Mouse (Mus musculus) midbrain, embryonic 13.5 days (tissue): Measurements from ENCODE around the gene Ltb4r2. TPM values are rescaled to one million over a fixed set of nuclear protein-coding genes. Genes with fewer than 3 reads are reported as not detected.

Experiments
- ATAC-seq: fragments of 200-750 bp; cut with Nextera tagmentation; 2 replicates; pipeline ENCODE4 v1.8.0; 2017; ENCODE audit warnings: mild to moderate bottlenecking, moderate TSS enrichment, moderate library complexity
- H3K27ac ChIP-seq: fragments of 300-500 bp; sonication (generic); 2 replicates; pipeline ENCODE4 v1.5.1; 2015; ENCODE audit warnings: inconsistent platforms, mild to moderate bottlenecking, moderate library complexity
- H3K27me3 ChIP-seq: fragments of 300-500 bp; sonication (generic); 2 replicates; pipeline ENCODE4 v1.6.1; 2015; ENCODE audit warnings: mild to moderate bottlenecking, inconsistent platforms
- H3K36me3 ChIP-seq: fragments of 300-500 bp; sonication (generic); 2 replicates; pipeline ENCODE4 v1.6.1; 2015; ENCODE audit warnings: mild to moderate bottlenecking, inconsistent platforms
- H3K4me1 ChIP-seq: fragments of 300-500 bp; sonication (generic); replicated peaks from 2 replicates; pipeline ENCODE4 v1.6.1; 2015; ENCODE audit warnings: inconsistent platforms
- H3K4me2 ChIP-seq: fragments of 300-500 bp; sonication (generic); replicated peaks from 2 replicates; pipeline ENCODE4 v1.6.1; 2015; ENCODE audit warnings: moderate library complexity, mild to moderate bottlenecking, inconsistent platforms
- H3K4me3 ChIP-seq: fragments of 300-500 bp; sonication (generic); replicated peaks from 2 replicates; pipeline ENCODE4 v1.5.1; 2015; ENCODE audit warnings: mild to moderate bottlenecking, inconsistent platforms
- H3K9ac ChIP-seq: fragments of 300-500 bp; sonication (generic); replicated peaks from 2 replicates; pipeline ENCODE4 v1.6.1; 2015; ENCODE audit warnings: mild to moderate bottlenecking, inconsistent platforms
- H3K9me3 ChIP-seq: fragments of 300-500 bp; sonication (generic); 2 replicates; pipeline ENCODE4 v1.6.1; 2016; ENCODE audit warnings: mild to moderate bottlenecking, inconsistent platforms
- whole genome bisulfite sequencing: fragments of 180-500 bp; shearing (Covaris S2); methylation state at CpG from one replicate; pipeline ENCODE4 v1.1.7; 2015; 5-methylcytosine and 5-hydroxymethylcytosine counted together
- polyA plus RNA-seq: library from polyadenylated mRNA; unstranded; fragments of >200 nt; fragmentation: Nextera tagmentation; extraction: Ambion mirVana; gene quantifications from 2 replicates; pipeline ENCODE4 v1.2.1, GENCODE M21; 2015

The Ltb4r2 gene
- polyA plus RNA-seq, 1 experiment from 2014 or later = 0.28 TPM

- H3K9ac ChIP-seq = no peak overlapping the region
- no peak overlapping the region for H3K27ac ChIP-seq
- WGBS = 22% methylated on average over 6 of the region's 6 CpGs
- H3K36me3 ChIP-seq = no peaks in the 10 kb centered on the region
- H3K9me3 ChIP-seq = no peaks in the 10 kb centered on the region
- H3K4me2 ChIP-seq = no peak overlapping the region
- H3K4me3 ChIP-seq = no peak overlapping the region
- H3K27me3 ChIP-seq = peaks cover 89% of the 10 kb centered on the region
- peaks cover 28% of the 10 kb centered on the region for H3K4me1 ChIP-seq
- ATAC-seq = no peak
Observed at GRCm38 (mm10) chr14:55785195-55785594, 24.0 kb downstream of the Ltb4r2 start.

DNA sequence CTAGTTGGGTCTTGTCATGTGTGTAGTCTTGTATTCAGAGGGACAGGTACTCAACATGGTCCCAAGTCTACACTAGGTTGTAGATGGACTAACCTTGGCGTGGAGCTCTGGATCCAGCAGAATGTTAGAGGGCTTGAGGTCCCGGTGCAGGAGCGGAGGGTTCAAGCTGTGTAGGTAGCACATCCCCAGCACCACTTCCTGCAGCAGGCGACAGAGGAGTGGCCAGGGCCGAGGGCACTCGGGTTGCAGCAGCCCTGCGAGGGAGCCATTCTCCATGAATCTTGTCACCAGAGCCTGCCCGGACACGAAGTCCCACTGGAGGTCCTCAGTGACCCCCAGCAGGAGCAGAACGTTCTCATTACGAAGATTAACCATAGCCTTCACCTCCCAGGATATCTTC, 26.5 kb downstream of the Ltb4r2 start:
- Histone ChIP-seq H3K36me3 (no peaks in the 10 kb centered on the region), H3K9me3 (no peaks in the 10 kb centered on the region), H3K9ac (no peak overlapping the region), H3K4me3 (no peak overlapping the region), H3K4me2 (no peak overlapping the region), H3K4me1 (peaks cover 19% of the 10 kb centered on the region), H3K27me3 (peaks cover 84% of the 10 kb centered on the region), H3K27ac (no peak overlapping the region)
- no peak for ATAC-seq
- WGBS = 36% methylated on average over 11 of the region's 11 CpGs

- 7% methylated on average over 40 of the region's 40 CpGs for WGBS
- ATAC-seq = no peak
- H3K36me3 ChIP-seq = no peaks in the 10 kb centered on the region
- peaks cover 14% of the 10 kb centered on the region for H3K4me1 ChIP-seq
- peaks cover 77% of the 10 kb centered on the region for H3K27me3 ChIP-seq
- peak within 1 kb of the TSS; percentile 33; the same call in 1 of the 2 replicates for H3K9ac ChIP-seq
- H3K27ac ChIP-seq = no peak within 1 kb of the TSS
- peak within 1 kb of the TSS; percentile 22 for H3K4me3 ChIP-seq
- H3K4me2 ChIP-seq = peak within 1 kb of the TSS; percentile 39
- no peaks in the 10 kb centered on the region for H3K9me3 ChIP-seq
Observed at GRCm38 (mm10) chr14:55788256-55789050, 27.2 kb downstream of the Ltb4r2 start, which contains the start of gene Ripk3. Gene Ripk3 (minus strand): TSS chr14:55788865.

GRCm38 (mm10) chr14:55793461-55793860, 32.2 kb downstream of the Ltb4r2 start:
- no peaks in the 10 kb centered on the region for H3K9me3 ChIP-seq
- no peak overlapping the region for H3K27ac ChIP-seq
- H3K27me3 ChIP-seq = peaks cover 27% of the 10 kb centered on the region
- WGBS = 82% methylated on average over 2 of the region's 2 CpGs
- no peaks in the 10 kb centered on the region for H3K36me3 ChIP-seq
- no peak overlapping the region for H3K4me3 ChIP-seq
- no peak overlapping the region for H3K4me2 ChIP-seq
- 0 out of 2 replicates have a peak, but pooled peaks cover 3% of the 10 kb centered on the region for H3K4me1 ChIP-seq
- ATAC-seq = no peak
- no peak overlapping the region for H3K9ac ChIP-seq

DNA sequence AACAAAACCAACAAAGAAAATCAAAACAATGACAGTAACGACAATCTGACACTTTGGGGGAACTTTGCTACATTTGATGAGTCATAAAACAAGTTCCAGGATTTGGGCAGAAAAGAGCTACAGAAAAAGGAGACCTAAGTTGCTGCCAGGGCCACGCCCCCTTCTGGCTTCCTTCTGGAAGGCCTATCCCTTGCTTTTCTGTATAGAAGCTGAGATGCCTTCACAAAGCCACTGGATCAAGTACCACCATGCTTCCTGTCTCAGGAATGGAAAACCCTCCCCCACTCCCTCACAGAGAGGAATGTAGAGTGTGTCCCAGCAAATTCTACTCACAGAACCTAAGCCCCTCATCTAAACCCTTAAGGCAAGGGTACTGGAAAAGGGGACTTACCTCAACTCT, 32.7 kb downstream of the Ltb4r2 start:
- H3K27me3 ChIP-seq = peaks cover 22% of the 10 kb centered on the region
- no peak overlapping the region for H3K4me2 ChIP-seq
- no peak overlapping the region for H3K4me3 ChIP-seq
- no peak for ATAC-seq
- H3K36me3 ChIP-seq = no peaks in the 10 kb centered on the region
- no peak overlapping the region for H3K27ac ChIP-seq
- 67% methylated on average over 2 of the region's 2 CpGs for WGBS
- no peaks in the 10 kb centered on the region for H3K4me1 ChIP-seq
- H3K9ac ChIP-seq = no peak overlapping the region
- no peaks in the 10 kb centered on the region for H3K9me3 ChIP-seq

- Histone ChIP-seq H3K4me2 (no peak overlapping the region), H3K4me1 (no peaks in the 10 kb centered on the region), H3K27ac (no peak overlapping the region), H3K36me3 (no peaks in the 10 kb centered on the region), H3K4me3 (no peak overlapping the region), H3K27me3 (peaks cover 5% of the 10 kb centered on the region; the same call in 1 of the 2 replicates), H3K9me3 (no peaks in the 10 kb centered on the region), H3K9ac (no peak overlapping the region)
- 87% methylated on average over 15 of the region's 15 CpGs for WGBS
- no peak for ATAC-seq
Observed at GRCm38 (mm10) chr14:55795380-55796163, 34.3 kb downstream of the Ltb4r2 start.

Other genes starting within 250 kb of the Ltb4r2 start
- gene Nrl, start 236.4 kb upstream of the Ltb4r2 start, polyA plus RNA-seq = 0.08 TPM in 1 of 2 replicates, not detected in the other
- gene Pck2, start 221.2 kb upstream of the Ltb4r2 start, polyA plus RNA-seq = 16.6 and 19.5 TPM in 2 replicates
- 126 and 134 TPM in 2 replicates for gene Dcaf11, start 201.4 kb upstream of the Ltb4r2 start, polyA plus RNA-seq
- gene A730061H03Rik, start 201.0 kb upstream of the Ltb4r2 start, polyA plus RNA-seq = 0.43 and 0.92 TPM in 2 replicates
- not detected in 2 replicates for gene Fitm1, start 185.8 kb upstream of the Ltb4r2 start, polyA plus RNA-seq
- 176 TPM in 2 replicates for gene Psme1, start 183.3 kb upstream of the Ltb4r2 start, polyA plus RNA-seq
- 9.7 and 12.1 TPM in 2 replicates for gene Emc9, start 176.1 kb upstream of the Ltb4r2 start, polyA plus RNA-seq
- gene Psme2, start 170.3 kb upstream of the Ltb4r2 start, polyA plus RNA-seq = 198 and 217 TPM in 2 replicates
- 22.0 and 24.1 TPM in 2 replicates for gene Rnf31, start 169.7 kb upstream of the Ltb4r2 start, polyA plus RNA-seq
- 7.8 and 8.7 TPM in 2 replicates for gene Irf9, start 157.9 kb upstream of the Ltb4r2 start, polyA plus RNA-seq
- 6.6 and 7.3 TPM in 2 replicates for gene Rec8, start 143.4 kb upstream of the Ltb4r2 start, polyA plus RNA-seq
- gene Ipo4, start 125.5 kb upstream of the Ltb4r2 start, polyA plus RNA-seq = 75.1 and 82.2 TPM in 2 replicates
- gene Gm49378, start 123.5 kb upstream of the Ltb4r2 start, polyA plus RNA-seq = 1.6 and 2.1 TPM in 2 replicates
- 59.7 and 59.8 TPM in 2 replicates for gene Tm9sf1, start 117.6 kb upstream of the Ltb4r2 start, polyA plus RNA-seq
- gene Tssk4, start 111.2 kb upstream of the Ltb4r2 start, polyA plus RNA-seq = 0.38 and 0.59 TPM in 2 replicates
- gene Mdp1, start 100.9 kb upstream of the Ltb4r2 start, polyA plus RNA-seq = 69.7 and 75.0 TPM in 2 replicates
- gene Gmpr2, start 89.5 kb upstream of the Ltb4r2 start, polyA plus RNA-seq = 49.5 and 53.3 TPM in 2 replicates
- gene Nedd8, start 89.3 kb upstream of the Ltb4r2 start, polyA plus RNA-seq = 605 and 607 TPM in 2 replicates
- gene Tinf2, start 79.6 kb upstream of the Ltb4r2 start, polyA plus RNA-seq = 36.9 and 38.5 TPM in 2 replicates
- gene Tgm1, start 47.5 kb upstream of the Ltb4r2 start, polyA plus RNA-seq = 0.32 and 0.46 TPM in 2 replicates
- 45.0 and 48.8 TPM in 2 replicates for gene Rabggta, start 39.2 kb upstream of the Ltb4r2 start, polyA plus RNA-seq
- 66.3 and 68.8 TPM in 2 replicates for gene Dhrs1, start 15.7 kb upstream of the Ltb4r2 start, polyA plus RNA-seq
- 33.8 and 36.2 TPM in 2 replicates for gene Nop9, start 15.7 kb upstream of the Ltb4r2 start, polyA plus RNA-seq
- 0.19 TPM in 1 of 2 replicates, not detected in the other for gene Cideb, start 3.0 kb upstream of the Ltb4r2 start, polyA plus RNA-seq
- gene Ltb4r1, start 4.5 kb downstream of the Ltb4r2 start, polyA plus RNA-seq = 0.26 TPM in 1 of 2 replicates, not detected in the other
- 4.1 and 4.2 TPM in 2 replicates for gene Adcy4, start 22.7 kb downstream of the Ltb4r2 start, polyA plus RNA-seq
- 2.3 and 2.4 TPM in 2 replicates for gene Ripk3, start 27.4 kb downstream of the Ltb4r2 start, polyA plus RNA-seq
- 7.9 and 8.8 TPM in 2 replicates for gene Nfatc4, start 61.7 kb downstream of the Ltb4r2 start, polyA plus RNA-seq
- gene Nynrin, start 92.6 kb downstream of the Ltb4r2 start, polyA plus RNA-seq = 13.4 and 13.5 TPM in 2 replicates
- 0.23 and 0.26 TPM in 2 replicates for gene Cbln3, start 123.0 kb downstream of the Ltb4r2 start, polyA plus RNA-seq
- gene Khnyn, start 123.5 kb downstream of the Ltb4r2 start, polyA plus RNA-seq = 10.1 and 11.1 TPM in 2 replicates
- gene Sdr39u1, start 138.9 kb downstream of the Ltb4r2 start, polyA plus RNA-seq = 89.4 and 92.5 TPM in 2 replicates
- gene Cma1, start 183.2 kb downstream of the Ltb4r2 start, polyA plus RNA-seq = not detected in 2 replicates
- not detected in 2 replicates for gene Cma2, start 189.6 kb downstream of the Ltb4r2 start, polyA plus RNA-seq